Mouse (Mus musculus) adrenal gland, adult 2 months (tissue): ENCODE data around the gene Gucd1. TPM values are rescaled to one million over a fixed set of nuclear protein-coding genes. Genes with fewer than 3 reads are reported as not detected.
"Not testable (repeated sequence)": the region's sequence is repeated elsewhere in the genome, so short reads cannot be mapped to it uniquely, and the experiment has no call there.

Experiments
- DNase-seq: peaks from one replicate; pipeline ENCODE4 v3.0.0; 2021
- polyA plus RNA-seq: library from polyadenylated mRNA; depleted of rRNA; stranded (reverse); fragments of >200 nt; gene quantifications from 2 replicates; pipeline ENCODE4 v1.2.3, GENCODE M21; 2012
- total RNA-seq, 2 experiments: library from RNA; stranded (reverse); gene quantifications; 2 replicates each; pipeline ENCODE4 v1.2.3; 2021

Gucd1 gene
- total and polyA plus RNA-seq, 3 experiments: 25.9 to 56.1 (median 26.0) TPM

- not testable (repeated sequence) for DNase-seq
Measured at GRCm38 (mm10) chr10:75475139-75475850, 42.5 kb downstream of the Gucd1 start.

DNA sequence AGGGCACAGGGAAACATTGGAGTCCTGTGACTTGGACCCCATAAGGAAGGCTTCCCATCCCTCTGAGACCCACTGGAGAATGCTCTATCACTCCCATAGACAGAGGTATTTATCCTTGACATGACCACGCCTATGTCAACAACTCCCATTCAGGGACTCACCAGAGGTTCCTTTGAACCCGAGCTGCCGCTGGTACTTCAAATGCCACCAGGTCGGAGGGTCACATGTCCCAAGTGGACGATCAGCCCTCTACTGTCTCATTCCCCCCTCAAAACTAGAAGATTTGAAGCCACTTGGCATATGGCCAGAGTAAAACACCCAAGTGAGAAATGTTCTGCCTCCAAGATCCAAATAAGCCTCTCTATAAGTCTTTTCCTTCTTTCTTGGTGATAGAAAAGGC lies 43.2 kb downstream of the Gucd1 start:
- no peak for DNase-seq

- no peak for DNase-seq
Measured at GRCm38 (mm10) chr10:75473411-75473810, 44.4 kb downstream of the Gucd1 start.

GRCm38 (mm10) chr10:75465781-75466550 lies 51.8 kb downstream of the Gucd1 start:
- peak; percentile 21 for DNase-seq

DNA sequence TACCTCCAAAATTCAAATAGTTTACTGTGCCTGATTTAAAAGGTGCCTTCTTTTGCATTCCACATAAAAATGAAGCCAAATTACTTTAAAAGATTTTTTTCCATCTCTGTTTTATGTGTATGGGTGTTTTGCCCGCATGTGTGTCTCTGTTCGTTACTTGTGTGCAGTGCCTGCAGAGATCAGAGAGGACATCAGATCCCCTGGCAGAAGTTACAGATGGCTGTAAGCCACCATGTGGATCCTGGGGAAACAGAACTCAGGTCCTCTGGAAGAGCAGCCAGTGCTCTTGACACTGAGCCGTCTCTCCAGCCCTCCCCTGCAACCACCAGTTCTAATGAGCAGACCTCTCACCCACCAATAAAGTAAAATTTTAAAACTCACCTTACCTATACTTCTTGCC lies 55.0 kb downstream of the Gucd1 start:
- no peak for DNase-seq

DNA sequence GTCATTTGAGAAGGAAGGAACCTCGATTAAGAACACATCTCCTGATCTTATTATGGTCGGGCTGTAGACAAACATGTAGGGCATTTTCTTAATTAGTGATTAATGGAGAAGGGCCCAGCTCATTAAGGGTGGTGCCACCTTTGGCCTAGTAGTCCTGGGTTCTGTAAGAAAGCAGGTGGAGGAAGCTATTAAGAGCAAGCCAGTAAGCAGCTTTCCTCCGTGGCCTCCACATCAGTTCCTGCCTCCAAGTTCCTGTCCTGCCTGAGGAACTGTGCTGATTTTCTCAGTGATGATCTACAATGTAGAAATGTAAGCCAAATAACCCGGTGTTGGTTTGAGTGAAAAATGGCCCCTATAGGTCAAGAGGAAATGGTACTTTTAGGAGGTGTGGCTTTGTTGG lies 59.4 kb downstream of the Gucd1 start:
- no peak for DNase-seq

DNA sequence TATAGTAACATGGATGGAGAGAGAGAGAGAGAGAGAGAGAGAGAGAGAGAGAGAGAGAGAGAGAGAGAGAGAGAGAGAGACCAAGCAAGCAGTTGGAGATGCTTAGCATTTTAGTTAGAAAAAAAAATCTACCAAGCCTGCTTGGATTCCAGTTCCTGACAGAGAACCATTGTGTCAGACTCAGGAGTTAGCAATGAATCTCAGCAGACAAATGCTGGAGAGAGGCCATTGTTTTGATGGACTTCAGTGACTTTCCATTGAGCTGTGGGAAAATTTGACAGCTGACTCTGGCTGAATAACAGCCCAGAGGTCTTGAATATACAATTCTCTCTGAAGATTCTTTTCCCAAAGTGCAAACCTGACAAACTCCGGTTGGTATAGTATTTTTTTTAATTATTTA lies 59.9 kb downstream of the Gucd1 start:
- no peak for DNase-seq

GRCm38 (mm10) chr10:75456061-75456831 lies 61.5 kb downstream of the Gucd1 start:
- peak; percentile 22 for DNase-seq

GRCm38 (mm10) chr10:75451036-75451786 lies 66.6 kb downstream of the Gucd1 start:
- peak; percentile 70 for DNase-seq

- no peak for DNase-seq
Measured at GRCm38 (mm10) chr10:75450331-75450730, 67.4 kb downstream of the Gucd1 start.

DNA sequence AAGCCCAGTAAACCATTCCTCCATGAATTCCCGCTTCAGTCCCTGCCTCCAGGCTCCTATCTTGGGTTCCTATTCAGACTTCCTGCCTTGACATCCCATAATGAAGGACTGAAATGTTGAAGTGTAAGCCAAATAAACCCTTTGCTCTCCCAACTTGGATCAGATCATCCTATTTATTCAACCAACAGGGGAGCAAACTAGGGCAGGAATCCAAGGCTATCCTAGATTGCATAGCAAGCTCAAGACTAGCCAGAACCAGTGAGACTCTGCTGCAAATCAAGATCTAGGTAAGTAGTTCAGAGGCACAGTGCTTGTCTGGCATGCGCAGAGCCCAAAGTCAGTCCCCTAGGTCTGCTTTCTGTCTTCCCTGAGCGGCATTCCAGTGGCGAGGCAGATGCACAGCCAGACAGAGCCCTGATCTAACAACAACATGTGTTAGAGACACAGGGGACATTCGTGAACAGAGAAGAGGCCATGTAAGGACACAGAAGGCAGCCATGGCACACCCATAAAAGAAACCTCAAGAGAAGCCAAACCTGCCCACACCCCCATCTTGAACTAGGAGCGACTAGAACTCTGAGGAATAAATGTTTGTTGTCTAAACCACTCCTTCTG lies 68.9 kb downstream of the Gucd1 start:
- no peak for DNase-seq

- no peak for DNase-seq
Measured at GRCm38 (mm10) chr10:75447489-75447888, 70.3 kb downstream of the Gucd1 start.

- DNase-seq: no peak
Measured at GRCm38 (mm10) chr10:75446501-75447083, 71.2 kb downstream of the Gucd1 start.

- DNase-seq: no peak
Measured at GRCm38 (mm10) chr10:75445030-75445429, 72.7 kb downstream of the Gucd1 start.

DNA sequence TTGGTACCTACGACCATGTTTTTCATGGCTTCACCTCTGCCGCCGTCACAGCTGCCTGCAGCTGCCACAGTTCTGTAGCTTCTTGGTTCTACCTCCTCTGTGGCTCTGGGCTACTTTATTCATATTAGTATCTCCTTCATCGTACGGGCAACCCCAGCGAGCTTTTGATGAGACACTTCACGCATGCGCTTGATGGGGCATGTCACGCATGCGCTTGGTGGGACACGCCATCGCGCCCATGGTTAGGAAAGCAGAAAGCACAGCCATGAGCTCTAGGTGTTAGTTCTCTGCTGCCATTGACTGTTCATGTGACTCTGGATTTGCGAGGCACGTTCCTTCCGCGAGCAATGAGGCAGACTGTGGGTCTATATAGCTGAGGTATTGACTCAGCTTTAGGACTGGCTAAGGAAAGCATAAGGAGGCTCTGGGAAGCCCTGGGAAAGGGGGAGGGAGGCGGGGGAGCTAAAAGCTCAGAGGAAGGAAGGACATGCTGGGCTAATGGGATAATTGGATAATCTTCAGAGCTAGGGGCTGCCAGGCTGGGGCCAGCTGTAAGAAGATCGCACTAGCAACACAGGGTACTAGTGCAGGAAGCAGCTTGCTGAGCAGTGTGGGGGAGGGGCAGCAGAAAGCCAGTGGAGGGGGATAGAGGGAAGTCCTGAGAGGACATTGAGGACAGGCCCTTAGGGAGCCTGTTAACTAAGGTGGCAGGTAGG lies 73.5 kb downstream of the Gucd1 start:
- no peak for DNase-seq

DNA sequence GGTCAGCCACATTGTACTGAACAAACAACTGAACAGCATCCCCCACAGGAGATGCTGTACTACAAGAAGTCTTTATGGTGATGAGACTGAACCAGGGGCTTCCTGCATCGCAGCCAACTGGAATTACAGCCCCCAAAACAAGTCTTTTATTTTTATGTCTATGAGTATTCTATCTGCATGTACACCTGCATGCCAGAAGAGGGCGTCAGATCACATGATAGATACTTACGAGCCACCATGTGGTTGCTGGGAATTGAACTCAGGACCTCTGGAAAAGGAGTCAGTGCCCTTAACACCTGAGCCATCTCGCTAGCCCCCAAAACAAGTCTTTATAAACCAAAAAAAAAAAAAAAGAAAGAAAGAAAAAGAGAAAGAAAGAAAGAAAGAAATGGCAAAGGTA lies 74.8 kb downstream of the Gucd1 start:
- no peak for DNase-seq

- no peak for DNase-seq
Measured at GRCm38 (mm10) chr10:75441800-75442199, 76.0 kb downstream of the Gucd1 start.

GRCm38 (mm10) chr10:75440756-75441155 lies 77.0 kb downstream of the Gucd1 start:
- DNase-seq: no peak

GRCm38 (mm10) chr10:75439211-75439811 lies 78.5 kb downstream of the Gucd1 start:
- no peak for DNase-seq
